Mouse (Mus musculus) limb, embryonic 15.5 days (tissue): ENCODE measurements around the gene Ints6. TPM values are rescaled to one million over a fixed set of nuclear protein-coding genes. Genes with fewer than 3 reads are reported as not detected.

Source experiments
- ATAC-seq: fragments of 200-750 bp; cut with Nextera tagmentation; 2 replicates; pipeline ENCODE4 v1.8.0; 2017; ENCODE audit warnings: low read depth, moderate TSS enrichment; ENCODE audit not compliant: insufficient number of reproducible peaks, low FRiP score, low TSS enrichment
- H3K27ac ChIP-seq: fragments of 300-500 bp; sonication (generic); 2 replicates; pipeline ENCODE4 v1.5.1; 2015; ENCODE audit warnings: moderate library complexity, mild to moderate bottlenecking, inconsistent platforms
- H3K27me3 ChIP-seq: fragments of 300-500 bp; sonication (generic); 2 replicates; pipeline ENCODE4 v1.6.1; 2015; ENCODE audit warnings: inconsistent platforms
- H3K36me3 ChIP-seq: fragments of 300-500 bp; sonication (generic); 2 replicates; pipeline ENCODE4 v1.6.1; 2015; ENCODE audit warnings: inconsistent platforms
- H3K4me1 ChIP-seq: fragments of 300-500 bp; sonication (generic); 2 replicates; pipeline ENCODE4 v1.6.1; 2015; ENCODE audit warnings: inconsistent platforms
- H3K4me2 ChIP-seq: fragments of 300-500 bp; sonication (generic); 2 replicates; pipeline ENCODE4 v1.6.1; 2015; ENCODE audit warnings: mild to moderate bottlenecking, inconsistent platforms
- H3K4me3 ChIP-seq: fragments of 300-500 bp; sonication (generic); 2 replicates; pipeline ENCODE4 v1.5.1; 2015; ENCODE audit warnings: mild to moderate bottlenecking, inconsistent platforms
- H3K9ac ChIP-seq: fragments of 300-500 bp; sonication (generic); 2 replicates; pipeline ENCODE4 v1.6.1; 2015; ENCODE audit warnings: inconsistent platforms
- H3K9me3 ChIP-seq: fragments of 300-500 bp; sonication (generic); 2 replicates; pipeline ENCODE4 v1.6.1; 2016; ENCODE audit warnings: inconsistent platforms
- WGBS: fragments of 180-500 bp; shearing (Covaris S2); methylation state at CpG from one replicate; pipeline ENCODE4 v1.1.7; 2015; 5-methylcytosine and 5-hydroxymethylcytosine counted together
- polyA plus RNA-seq: library from polyadenylated mRNA; unstranded; fragments of >200 nt; fragmentation: Nextera tagmentation; extraction: Ambion mirVana; gene quantifications from 2 replicates; pipeline ENCODE4 v1.2.1, GENCODE M21; 2015

The Ints6 gene
- polyA plus RNA-seq, 1 experiment from 2014 or later = 24.2 TPM

GRCm38 (mm10) chr14:62733666-62734065 is 27.3 kb downstream of the Ints6 start:
- no peaks in the 10 kb centered on the region for H3K27me3 ChIP-seq

GRCm38 (mm10) chr14:62731902-62732301 is 29.1 kb downstream of the Ints6 start:
- no peaks in the 10 kb centered on the region for H3K4me1 ChIP-seq
- no peak for ATAC-seq
- no peaks in the 10 kb centered on the region for H3K9me3 ChIP-seq

More at GRCm38 (mm10) chr14:62733666-62734065, 27.3 kb downstream of the Ints6 start:
- H3K27ac ChIP-seq = no peak overlapping the region
- H3K36me3 ChIP-seq = peaks cover 11% of the 10 kb centered on the region; the same call in 1 of the 2 replicates
- H3K9me3 ChIP-seq = no peaks in the 10 kb centered on the region
- H3K4me3 ChIP-seq = no peak overlapping the region
- H3K9ac ChIP-seq = no peak overlapping the region
- no peaks in the 10 kb centered on the region for H3K4me1 ChIP-seq
- WGBS = 86% methylated on average over 2 of the region's 2 CpGs
- ATAC-seq = no peak
- H3K4me2 ChIP-seq = no peak overlapping the region

GRCm38 (mm10) chr14:62724560-62724959 is 36.4 kb downstream of the Ints6 start:
- H3K4me2 ChIP-seq = no peak overlapping the region
- no peak overlapping the region for H3K4me3 ChIP-seq
- H3K9me3 ChIP-seq = no peaks in the 10 kb centered on the region
- H3K9ac ChIP-seq = no peak overlapping the region
- no peaks in the 10 kb centered on the region for H3K27me3 ChIP-seq
- ATAC-seq = no peak
- H3K4me1 ChIP-seq = no peaks in the 10 kb centered on the region
- no peak overlapping the region for H3K27ac ChIP-seq
- no peaks in the 10 kb centered on the region for H3K36me3 ChIP-seq

More at GRCm38 (mm10) chr14:62731902-62732301, 29.1 kb downstream of the Ints6 start:
- no peak overlapping the region for H3K9ac ChIP-seq
- 79% methylated on average over 1 of the region's 1 CpGs for WGBS
- H3K4me2 ChIP-seq = no peak overlapping the region
- H3K4me3 ChIP-seq = no peak overlapping the region
- H3K27me3 ChIP-seq = no peaks in the 10 kb centered on the region
- H3K27ac ChIP-seq = no peak overlapping the region
- H3K36me3 ChIP-seq = peaks cover 11% of the 10 kb centered on the region; the same call in 1 of the 2 replicates

GRCm38 (mm10) chr14:62721625-62722024 is 39.3 kb downstream of the Ints6 start:
- no peak overlapping the region for H3K9ac ChIP-seq
- ATAC-seq = no peak
- H3K4me3 ChIP-seq = no peak overlapping the region
- no peak overlapping the region for H3K4me2 ChIP-seq
- H3K4me1 ChIP-seq = no peaks in the 10 kb centered on the region
- no peaks in the 10 kb centered on the region for H3K27me3 ChIP-seq
- WGBS = 89% methylated on average over 1 of the region's 1 CpGs
- no peaks in the 10 kb centered on the region for H3K9me3 ChIP-seq
- H3K36me3 ChIP-seq = no peaks in the 10 kb centered on the region
- H3K27ac ChIP-seq = no peak overlapping the region

GRCm38 (mm10) chr14:62718161-62718560 is 42.8 kb downstream of the Ints6 start:
- Histone ChIP-seq H3K4me1 (no peaks in the 10 kb centered on the region), H3K4me3 (no peak overlapping the region), H3K27me3 (no peaks in the 10 kb centered on the region), H3K27ac (no peak overlapping the region), H3K9ac (no peak overlapping the region), H3K36me3 (peaks cover 19% of the 10 kb centered on the region), H3K9me3 (no peaks in the 10 kb centered on the region), H3K4me2 (no peak overlapping the region)
- 89% methylated on average over 2 of the region's 2 CpGs for WGBS
- no peak for ATAC-seq

- no peaks in the 10 kb centered on the region for H3K9me3 ChIP-seq
- no peaks in the 10 kb centered on the region for H3K27me3 ChIP-seq
- no peak for ATAC-seq
- no peak overlapping the region for H3K9ac ChIP-seq
- H3K4me2 ChIP-seq = no peak overlapping the region
- WGBS = 89% methylated on average over 3 of the region's 3 CpGs
- 0 out of 2 replicates have a peak, but pooled peaks cover 2% of the 10 kb centered on the region for H3K4me1 ChIP-seq
- H3K27ac ChIP-seq = no peak overlapping the region
- no peak overlapping the region for H3K4me3 ChIP-seq
- H3K36me3 ChIP-seq = no peaks in the 10 kb centered on the region
These were observed 87.3 kb downstream of the Ints6 start for GRCm38 (mm10) chr14:62673646-62674045.

GRCm38 (mm10) chr14:62664976-62665673 is 95.8 kb downstream of the Ints6 start:
- Histone ChIP-seq H3K27ac (no peak overlapping the region), H3K4me2 (no peak overlapping the region), H3K27me3 (no peaks in the 10 kb centered on the region), H3K36me3 (no peaks in the 10 kb centered on the region), H3K4me3 (no peak overlapping the region), H3K4me1 (no peaks in the 10 kb centered on the region), H3K9ac (no peak overlapping the region), H3K9me3 (no peaks in the 10 kb centered on the region)
- no peak for ATAC-seq
- WGBS = 46% methylated on average over 9 of the region's 9 CpGs

GRCm38 (mm10) chr14:62663367-62663766 is 97.6 kb downstream of the Ints6 start, which contains the start of gene Serpine3:
Gene Serpine3 (plus strand): TSS chr14:62663667.
- Histone ChIP-seq H3K9ac (no peak within 1 kb of the TSS), H3K27me3 (no peaks in the 10 kb centered on the region), H3K4me3 (no peak within 1 kb of the TSS), H3K36me3 (no peaks in the 10 kb centered on the region), H3K9me3 (no peaks in the 10 kb centered on the region), H3K27ac (no peak within 1 kb of the TSS), H3K4me2 (no peak within 1 kb of the TSS), H3K4me1 (no peaks in the 10 kb centered on the region)
- ATAC-seq = no peak
- 75% methylated on average over 8 of the region's 8 CpGs for WGBS

- Histone ChIP-seq H3K9me3 (no peaks in the 10 kb centered on the region), H3K27me3 (no peaks in the 10 kb centered on the region), H3K27ac (no peak overlapping the region), H3K4me2 (no peak overlapping the region), H3K36me3 (no peaks in the 10 kb centered on the region), H3K4me3 (no peak overlapping the region), H3K9ac (no peak overlapping the region), H3K4me1 (no peaks in the 10 kb centered on the region)
- 51% methylated on average over 6 of the region's 6 CpGs for WGBS
- no peak for ATAC-seq
These were observed 98.6 kb downstream of the Ints6 start for GRCm38 (mm10) chr14:62662381-62662780.

GRCm38 (mm10) chr14:62657469-62657868 is 103.5 kb downstream of the Ints6 start:
- no peak overlapping the region for H3K4me2 ChIP-seq
- H3K4me3 ChIP-seq = no peak overlapping the region
- 71% methylated on average over 3 of the region's 3 CpGs for WGBS
- no peak for ATAC-seq
- no peaks in the 10 kb centered on the region for H3K9me3 ChIP-seq
- H3K27ac ChIP-seq = no peak overlapping the region
- H3K4me1 ChIP-seq = no peaks in the 10 kb centered on the region
- no peaks in the 10 kb centered on the region for H3K36me3 ChIP-seq
- H3K9ac ChIP-seq = no peak overlapping the region
- no peaks in the 10 kb centered on the region for H3K27me3 ChIP-seq

GRCm38 (mm10) chr14:62655996-62656395 is 105.0 kb downstream of the Ints6 start:
- no peaks in the 10 kb centered on the region for H3K27me3 ChIP-seq
- H3K9ac ChIP-seq = no peak overlapping the region
- no peaks in the 10 kb centered on the region for H3K9me3 ChIP-seq
- no peak overlapping the region for H3K4me2 ChIP-seq
- no peaks in the 10 kb centered on the region for H3K4me1 ChIP-seq
- 81% methylated on average over 7 of the region's 7 CpGs for WGBS
- no peak for ATAC-seq
- no peak overlapping the region for H3K27ac ChIP-seq
- no peak overlapping the region for H3K4me3 ChIP-seq
- H3K36me3 ChIP-seq = no peaks in the 10 kb centered on the region

- H3K27ac ChIP-seq = no peak overlapping the region
- H3K27me3 ChIP-seq = no peaks in the 10 kb centered on the region
- no peak overlapping the region for H3K4me2 ChIP-seq
- H3K4me3 ChIP-seq = no peak overlapping the region
- H3K9ac ChIP-seq = no peak overlapping the region
- H3K36me3 ChIP-seq = no peaks in the 10 kb centered on the region
- ATAC-seq = no peak
- no peaks in the 10 kb centered on the region for H3K9me3 ChIP-seq
- WGBS = 92% methylated on average over 3 of the region's 3 CpGs
- no peaks in the 10 kb centered on the region for H3K4me1 ChIP-seq
These were observed 109.2 kb downstream of the Ints6 start for GRCm38 (mm10) chr14:62651771-62652170.
